Mouse (Mus musculus) olfactory bulb, adult 2 months (tissue): ENCODE measurements around the gene Gm4779.

ENCODE experiments used
- CTCF ChIP-seq: fragments of 200-500 bp; IDR thresholded peaks from 2 replicates; pipeline ENCODE4 v1.5.1; 2012; ENCODE audit warnings: low read depth, mild to moderate bottlenecking, low read length, moderate library complexity; ENCODE audit not compliant: insufficient read depth
- POLR2A ChIP-seq: fragments of 200-500 bp; IDR thresholded peaks from 2 replicates; pipeline ENCODE4 v1.6.1; 2012; ENCODE audit warnings: mild to moderate bottlenecking, low read depth, low read length, moderate library complexity; ENCODE audit not compliant: insufficient read depth

DNA sequence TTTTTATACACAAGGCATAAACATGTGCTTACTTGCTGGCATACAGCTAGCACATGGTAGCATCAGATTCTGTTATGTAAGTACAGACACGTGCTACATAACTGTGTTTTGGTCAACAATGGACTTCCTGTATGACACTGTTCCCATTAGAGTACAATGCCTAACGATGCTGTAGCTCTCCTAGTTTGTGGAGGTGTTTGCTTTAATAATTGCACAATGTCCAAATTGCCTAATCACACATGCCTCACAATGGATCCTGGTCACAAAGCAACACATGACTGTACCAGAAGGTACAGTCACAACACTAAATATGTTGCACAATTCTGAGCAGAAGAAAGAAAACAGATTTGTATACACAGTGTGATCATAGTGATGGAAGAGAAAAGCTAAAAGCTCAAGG lies 24.7 kb downstream of the Gm4779 start:
- TF ChIP-seq CTCF = no peak
- TF ChIP-seq POLR2A = no peak
